Mouse (Mus musculus) liver, embryonic 14.5 days (tissue): Measurements from ENCODE around the gene Hsp90ab1.

Experiments
- CTCF ChIP-seq: IDR thresholded peaks from 2 replicates; pipeline ENCODE4 v1.5.1; 2016; ENCODE audit warnings: antibody characterized with exemption, low read depth, control low read depth
- EP300 ChIP-seq: IDR thresholded peaks from 2 replicates; pipeline ENCODE4 v1.6.1; 2016; ENCODE audit warnings: antibody characterized with exemption, low read depth

- TF ChIP-seq CTCF = no peak
- TF ChIP-seq EP300 = no peak
These were observed 15.3 kb upstream of the Hsp90ab1 start for GRCm38 (mm10) chr17:45588370-45588769.
